Mouse (Mus musculus) cerebellum, adult 2 months (tissue): Measurements from ENCODE around the gene Irak2. TPM values are rescaled to one million over a fixed set of nuclear protein-coding genes. Genes with fewer than 3 reads are reported as not detected.

Experiments used
- DNase-seq, 2 experiments: peaks; one replicate each; pipeline ENCODE4 v3.0.0; 2021
- H3K27ac ChIP-seq: fragments of 200-500 bp; 2 replicates; pipeline ENCODE4 v1.5.1; 2012; ENCODE audit warnings: low read length, control low read depth, inconsistent platforms; ENCODE audit not compliant: insufficient read depth
- H3K27me3 ChIP-seq: fragments of 200-500 bp; 2 replicates; pipeline ENCODE4 v1.6.1; 2012; ENCODE audit warnings: inconsistent platforms, mild to moderate bottlenecking, low read length, moderate library complexity; ENCODE audit not compliant: control insufficient read depth, insufficient read depth
- H3K4me1 ChIP-seq: fragments of 200-500 bp; 2 replicates; pipeline ENCODE4 v1.6.1; 2011; ENCODE audit warnings: low read length; ENCODE audit not compliant: control insufficient read depth, insufficient read depth
- H3K4me3 ChIP-seq: fragments of 200-500 bp; replicated peaks from 2 replicates; pipeline ENCODE3; 2011; ENCODE audit warnings: mild to moderate bottlenecking, low read depth, low read length, control low read depth; ENCODE audit not compliant: insufficient read depth
- CTCF ChIP-seq: fragments of 200-500 bp; IDR thresholded peaks from 2 replicates; pipeline ENCODE4 v1.5.1; 2011; ENCODE audit warnings: low read depth, mild to moderate bottlenecking, control low read depth, low read length, moderate library complexity, borderline replicate concordance; ENCODE audit not compliant: insufficient read depth
- POLR2A ChIP-seq: fragments of 200-500 bp; IDR thresholded peaks from 2 replicates; pipeline ENCODE4 v1.6.1; 2011; ENCODE audit warnings: low read length, control low read depth, borderline replicate concordance; ENCODE audit not compliant: insufficient read depth
- WGBS: fragments of 180-500 bp; shearing (Covaris S2); methylation state at CpG from one replicate; pipeline ENCODE4 v1.1.7; 2018; 5-methylcytosine and 5-hydroxymethylcytosine counted together
- polyA plus RNA-seq: library from polyadenylated mRNA; depleted of rRNA; stranded (reverse); fragments of >200 nt; gene quantifications from 2 replicates; pipeline ENCODE4 v1.2.3, GENCODE M21; 2012

Irak2 gene
- polyA plus RNA-seq, 1 experiment: 19.5 TPM

DNA sequence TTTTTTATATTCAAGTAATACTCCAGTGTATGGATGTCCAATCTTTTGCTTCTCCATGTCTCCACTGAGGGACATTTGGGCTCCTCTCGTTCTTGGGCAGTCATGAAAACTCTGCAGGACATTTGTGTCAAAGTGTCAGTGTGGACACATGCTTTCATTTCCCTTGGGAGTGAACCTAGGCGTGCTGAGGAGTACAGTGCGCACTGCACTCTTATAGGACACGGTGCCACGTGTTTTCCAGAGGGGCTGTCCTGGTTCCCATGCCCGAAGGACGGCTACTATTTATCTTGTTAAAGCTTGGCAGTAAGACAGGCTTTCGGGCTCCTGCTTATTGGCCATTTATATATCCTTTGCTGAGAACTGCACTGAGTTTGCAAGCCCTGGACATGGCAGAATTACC, 4.3 kb downstream of the Irak2 start:
- no peaks in the 10 kb centered on the region for H3K4me1 ChIP-seq
- H3K27me3 ChIP-seq: no peaks in the 10 kb centered on the region
- no peak for TF ChIP-seq POLR2A
- TF ChIP-seq CTCF: no peak
- H3K27ac ChIP-seq: no peak overlapping the region
- WGBS: 77% methylated on average over 8 of the region's 8 CpGs
- DNase-seq: no peak
- no peak overlapping the region for H3K4me3 ChIP-seq

- Histone ChIP-seq H3K4me1 (no peaks in the 10 kb centered on the region), H3K4me3 (no peak overlapping the region), H3K27me3 (no peaks in the 10 kb centered on the region), H3K27ac (no peak overlapping the region)
- TF ChIP-seq POLR2A (no peak), CTCF (no peak)
- no peak for DNase-seq
- 72% methylated on average over 4 of the region's 4 CpGs for WGBS
These were observed 4.8 kb downstream of the Irak2 start for GRCm38 (mm10) chr6:113643021-113643420.

- Histone ChIP-seq H3K27ac (no peak overlapping the region; the same call in 1 of the 2 replicates), H3K27me3 (no peaks in the 10 kb centered on the region), H3K4me3 (no peak overlapping the region), H3K4me1 (no peaks in the 10 kb centered on the region)
- WGBS: 95% methylated on average over 2 of the region's 2 CpGs
- DNase-seq: no peak
- TF ChIP-seq POLR2A: no peak
- TF ChIP-seq CTCF: no peak
These were observed 5.7 kb downstream of the Irak2 start for GRCm38 (mm10) chr6:113643967-113644366.

GRCm38 (mm10) chr6:113644808-113645207, 6.5 kb downstream of the Irak2 start:
- peak overlapping the region; percentile 19; the same call in 1 of the 2 replicates for H3K27ac ChIP-seq
- no peaks in the 10 kb centered on the region for H3K27me3 ChIP-seq
- 84% methylated on average over 8 of the region's 8 CpGs for WGBS
- no peak for TF ChIP-seq CTCF
- no peak for TF ChIP-seq POLR2A
- H3K4me1 ChIP-seq: no peaks in the 10 kb centered on the region
- H3K4me3 ChIP-seq: no peak overlapping the region
- no peak for DNase-seq

- DNase-seq: no peak
- H3K4me1 ChIP-seq: no peaks in the 10 kb centered on the region
- H3K4me3 ChIP-seq: no peak overlapping the region
- H3K27me3 ChIP-seq: no peaks in the 10 kb centered on the region
- TF ChIP-seq CTCF (no peak), POLR2A (no peak)
- 80% methylated on average over 7 of the region's 7 CpGs for WGBS
- H3K27ac ChIP-seq: no peak overlapping the region
These were observed 11.3 kb downstream of the Irak2 start for GRCm38 (mm10) chr6:113649346-113650196.

GRCm38 (mm10) chr6:113650197-113650640, 12.0 kb downstream of the Irak2 start:
- no peak for DNase-seq
- Histone ChIP-seq H3K27ac (no peak overlapping the region), H3K4me3 (no peak overlapping the region), H3K4me1 (no peaks in the 10 kb centered on the region), H3K27me3 (no peaks in the 10 kb centered on the region)
- TF ChIP-seq CTCF (no peak), POLR2A (no peak)
- 67% methylated on average over 4 of the region's 4 CpGs for WGBS

- WGBS: 72% methylated on average over 3 of the region's 3 CpGs
- H3K27ac ChIP-seq: no peak overlapping the region
- TF ChIP-seq CTCF (no peak), POLR2A (no peak)
These were observed 13.4 kb downstream of the Irak2 start for GRCm38 (mm10) chr6:113651626-113652025.

GRCm38 (mm10) chr6:113653551-113653950, 15.3 kb downstream of the Irak2 start:
- TF ChIP-seq CTCF (no peak), POLR2A (no peak)
- Histone ChIP-seq H3K27ac (no peak overlapping the region), H3K4me3 (no peak overlapping the region), H3K4me1 (no peaks in the 10 kb centered on the region), H3K27me3 (no peaks in the 10 kb centered on the region)
- DNase-seq: no peak
- WGBS: 91% methylated on average over 7 of the region's 7 CpGs

More at GRCm38 (mm10) chr6:113651626-113652025, 13.4 kb downstream of the Irak2 start:
- H3K4me3 ChIP-seq: no peak overlapping the region
- DNase-seq: no peak
- H3K4me1 ChIP-seq: no peaks in the 10 kb centered on the region
- no peaks in the 10 kb centered on the region for H3K27me3 ChIP-seq
